Mouse (Mus musculus): ENCODE data around the gene Wnt7a. TPM values are rescaled to one million over a fixed set of nuclear protein-coding genes. Genes with fewer than 3 reads are reported as not detected.

The Wnt7a gene
- total RNA-seq, 2 experiments from 2014 or later, result 18.0 to 25.3 TPM

DNA sequence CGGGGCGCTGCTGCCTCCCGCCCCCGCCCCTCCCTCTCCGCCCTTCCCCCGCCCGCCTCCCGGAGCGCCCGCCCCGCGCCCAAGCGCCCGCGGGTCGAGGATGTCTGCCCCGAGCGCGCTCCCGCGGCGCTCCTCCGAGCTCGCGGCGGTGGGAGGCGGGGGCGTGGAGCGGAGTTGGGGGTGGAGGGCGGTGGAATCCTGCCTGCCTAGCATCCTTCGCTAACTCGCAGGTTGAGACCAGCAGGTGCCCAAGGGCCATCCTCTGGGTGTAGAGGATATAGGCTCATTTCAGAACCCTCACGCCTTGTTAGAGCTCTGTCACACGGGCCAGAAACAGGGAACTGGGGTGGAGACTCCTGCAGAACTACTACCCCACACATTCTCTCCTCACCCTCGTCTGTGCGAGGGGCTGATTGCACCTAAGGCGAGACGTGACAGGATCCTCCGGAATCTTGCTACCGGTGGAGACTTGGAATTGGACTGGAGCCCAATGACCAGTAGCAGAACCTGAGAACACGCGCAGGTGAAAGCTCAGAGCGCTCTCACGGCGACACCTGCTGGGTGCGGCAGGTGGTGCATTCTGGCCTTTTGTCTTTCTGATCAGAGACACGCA lies 312 bp upstream of the Wnt7a start:
- TF ChIP-seq CTCF (conservative IDR thresholded peaks at IDR 0.05), result peak; percentile 96
- peak; percentile 76 to 86 for DNase-seq (ENCODE audit: low spot score in 2 of 2)
- Histone ChIP-seq H3K27ac (peak overlapping the region; percentile 83), H3K4me3 (peak overlapping the region; percentile 71)

DNA sequence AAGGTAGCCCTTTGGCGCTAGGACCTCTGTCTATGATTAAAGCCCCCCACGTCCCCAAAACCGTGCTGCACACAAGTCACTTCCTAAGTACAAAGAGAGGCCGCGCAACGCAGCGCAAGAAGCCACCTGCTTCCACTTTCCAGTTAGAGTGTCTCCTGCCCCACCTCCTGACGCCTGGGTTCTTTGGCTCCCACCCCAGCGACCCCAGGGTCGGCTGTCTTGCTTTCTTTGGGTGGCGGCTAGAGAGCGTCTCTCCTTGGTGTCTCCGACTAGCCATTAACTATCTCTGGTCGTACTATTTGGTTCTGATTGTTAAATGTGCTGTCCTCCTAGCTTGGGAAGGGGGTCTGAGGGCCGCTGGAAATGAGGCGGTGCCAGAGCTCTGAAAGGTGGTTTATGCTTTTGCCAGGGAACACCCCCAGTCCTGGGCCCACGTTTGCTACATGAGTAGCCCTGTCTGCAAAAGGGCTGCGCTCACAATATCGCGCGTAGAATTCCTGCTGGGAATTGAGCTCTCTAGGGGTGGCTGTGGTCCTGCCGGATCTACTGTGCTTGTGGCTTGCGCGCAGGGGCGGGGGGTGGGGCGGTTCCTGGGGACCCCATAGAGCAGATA lies 889 bp downstream of the Wnt7a start:
- Histone ChIP-seq H3K27ac (peak overlapping the region; percentile 83), H3K4me3 (peak overlapping the region; percentile 71)
- no peak for DNase-seq (ENCODE audit: low spot score in 2 of 2)
- TF ChIP-seq CTCF (conservative IDR thresholded peaks at IDR 0.05), result no peak

DNA sequence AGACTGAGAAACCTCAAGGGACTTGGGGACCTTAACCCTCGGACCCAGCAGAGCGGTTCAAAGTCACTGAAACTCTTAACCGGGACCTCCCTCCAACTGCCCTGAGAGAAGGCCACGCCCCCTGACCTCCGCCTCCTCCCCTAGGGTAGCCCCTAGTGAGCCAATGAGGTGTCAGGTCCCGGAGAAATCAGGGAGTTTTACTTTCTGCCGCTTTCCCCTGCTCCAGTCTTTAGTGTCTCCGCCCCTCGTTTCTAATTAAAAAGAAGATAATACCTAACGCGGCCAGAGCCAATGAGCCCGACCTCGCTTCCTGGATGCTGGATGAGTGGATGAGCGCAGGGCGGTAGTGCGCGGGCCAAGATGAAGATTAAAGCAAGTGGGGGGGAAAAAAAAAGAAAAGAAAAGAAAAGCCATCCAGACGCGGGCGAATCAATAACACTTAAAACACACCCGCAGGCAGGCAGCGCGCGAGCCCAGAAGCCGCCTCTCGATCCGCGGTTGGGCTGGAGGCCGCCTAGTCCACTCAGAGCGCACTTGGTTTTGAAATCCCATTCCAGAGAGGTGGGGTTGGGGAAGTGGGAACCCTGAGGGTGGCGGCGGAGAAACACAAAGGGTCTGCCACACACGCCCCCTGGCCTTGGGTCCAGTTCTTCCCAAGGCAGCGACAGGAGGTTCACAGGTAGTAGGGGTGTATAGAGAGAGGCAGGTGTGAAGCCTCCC lies 1.6 kb downstream of the Wnt7a start:
- peak; percentile 20 to 23 for DNase-seq (ENCODE audit: low spot score in 2 of 2)
- peak overlapping the region; percentile 71 for H3K4me3 ChIP-seq
- no peak for TF ChIP-seq CTCF (conservative IDR thresholded peaks at IDR 0.05)
- H3K27ac ChIP-seq, result peak overlapping the region; percentile 83

GRCm38 (mm10) chr6:91408616-91409015 lies 2.5 kb downstream of the Wnt7a start:
- H3K27ac ChIP-seq, result peak overlapping the region; percentile 46; the same call in 1 of the 2 replicates
- peak; percentile 10 to 38 for DNase-seq (ENCODE audit: low spot score in 2 of 2)
- TF ChIP-seq CTCF (conservative IDR thresholded peaks at IDR 0.05), result no peak
- H3K4me3 ChIP-seq, result no peak overlapping the region; the same call in 1 of the 2 replicates

GRCm38 (mm10) chr6:91401591-91401990 lies 9.6 kb downstream of the Wnt7a start:
- DNase-seq (ENCODE audit: low spot score in 2 of 2), result no peak
- no peak for TF ChIP-seq CTCF (conservative IDR thresholded peaks at IDR 0.05)
- H3K4me3 ChIP-seq, result no peak overlapping the region
- peak overlapping the region; percentile 72 for H3K27ac ChIP-seq

GRCm38 (mm10) chr6:91400514-91400913 lies 10.6 kb downstream of the Wnt7a start:
- no peak for TF ChIP-seq CTCF (conservative IDR thresholded peaks at IDR 0.05)
- DNase-seq (ENCODE audit: low spot score in 2 of 2), result no peak
- Histone ChIP-seq H3K4me3 (no peak overlapping the region), H3K27ac (no peak overlapping the region; the same call in 1 of the 2 replicates)

DNA sequence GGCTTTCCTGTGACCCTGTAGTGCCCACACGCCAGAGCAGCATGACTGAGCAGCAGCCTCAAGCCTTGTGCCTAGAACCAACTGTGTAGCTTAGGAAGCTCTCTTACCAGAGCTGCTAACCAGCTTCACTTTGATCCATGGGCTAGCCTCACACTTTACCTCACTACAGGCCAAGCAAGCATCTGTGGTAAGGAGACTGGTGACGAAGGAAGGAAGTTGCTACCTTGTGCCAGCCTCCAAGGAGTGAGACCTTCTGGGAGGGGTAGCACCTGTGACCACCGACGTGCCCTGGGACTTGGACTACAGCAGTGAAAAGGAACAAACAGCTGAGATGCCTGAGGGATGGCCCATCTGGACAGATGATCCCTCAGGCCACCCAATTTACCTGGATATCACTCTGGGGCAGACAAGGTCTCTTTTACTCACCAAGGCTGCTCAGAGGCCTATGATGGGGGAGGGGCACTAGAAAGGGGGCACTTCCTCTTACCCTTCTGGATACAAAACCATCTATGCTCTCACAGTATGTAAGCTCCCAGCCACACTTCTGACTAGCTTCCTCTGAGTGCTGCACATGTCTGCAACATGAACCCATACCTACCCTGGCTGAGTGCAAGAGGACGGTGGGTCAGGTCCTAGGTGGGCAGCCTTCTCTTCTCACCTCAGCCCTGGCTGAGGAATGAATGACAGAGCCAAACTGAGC lies 18.5 kb downstream of the Wnt7a start:
- TF ChIP-seq CTCF (conservative IDR thresholded peaks at IDR 0.05), result no peak
- Histone ChIP-seq H3K4me3 (no peak overlapping the region), H3K27ac (no peak overlapping the region)
- no peak for DNase-seq (ENCODE audit: low spot score in 2 of 2)

DNA sequence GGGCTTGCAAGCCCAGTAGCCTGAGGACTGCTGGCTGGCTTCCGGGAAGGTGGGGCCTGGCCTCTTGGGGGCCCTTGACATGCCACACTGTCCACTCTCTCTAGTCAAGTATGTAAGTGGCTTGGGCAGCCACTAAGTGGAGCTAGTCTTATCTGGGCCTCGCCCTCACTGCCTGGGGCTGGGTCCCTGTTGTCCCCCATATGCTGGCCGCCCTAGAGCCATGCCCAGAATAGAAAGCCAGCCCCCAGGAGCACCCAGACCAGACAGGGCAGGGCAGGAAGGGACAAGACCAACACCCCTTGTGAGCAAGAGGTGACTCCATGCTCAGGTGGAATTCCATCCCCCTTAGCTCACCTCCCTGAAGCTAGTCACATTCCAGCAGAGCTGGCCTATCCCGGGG lies 22.0 kb downstream of the Wnt7a start:
- TF ChIP-seq CTCF (conservative IDR thresholded peaks at IDR 0.05), result no peak
- no peak for DNase-seq (ENCODE audit: low spot score in 2 of 2)
- no peak overlapping the region for H3K27ac ChIP-seq
- H3K4me3 ChIP-seq, result no peak overlapping the region

DNA sequence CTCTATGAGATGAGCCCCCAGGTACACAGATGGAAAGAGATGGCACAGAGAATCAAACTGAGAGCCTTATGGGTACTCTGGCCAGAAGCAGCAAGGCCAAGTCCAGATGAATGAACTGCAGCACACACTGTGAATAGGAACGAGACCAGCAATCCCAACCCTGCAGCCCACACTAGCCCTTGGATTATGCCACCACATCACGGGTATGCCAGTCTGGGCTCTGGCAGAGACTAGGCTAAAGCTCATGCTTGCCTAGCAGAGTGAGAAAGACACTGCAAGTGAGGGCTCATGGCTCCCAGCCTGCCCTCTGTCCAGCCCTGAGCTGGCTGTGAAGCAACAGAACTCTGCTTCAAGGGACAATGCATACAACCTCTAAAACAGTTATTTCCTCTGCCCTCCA lies 26.7 kb downstream of the Wnt7a start:
- Histone ChIP-seq H3K4me3 (no peak overlapping the region), H3K27ac (peak overlapping the region; percentile 69)
- no peak for DNase-seq (ENCODE audit: low spot score in 2 of 2)
- TF ChIP-seq CTCF (conservative IDR thresholded peaks at IDR 0.05), result no peak

- no peak for TF ChIP-seq CTCF (conservative IDR thresholded peaks at IDR 0.05)
- no peak for DNase-seq (ENCODE audit: low spot score in 2 of 2)
- no peak overlapping the region for H3K4me3 ChIP-seq
- peak overlapping the region; percentile 69 for H3K27ac ChIP-seq
Observed at GRCm38 (mm10) chr6:91383871-91384270, 27.3 kb downstream of the Wnt7a start.

GRCm38 (mm10) chr6:91383303-91383702 lies 27.9 kb downstream of the Wnt7a start:
- DNase-seq (ENCODE audit: low spot score in 2 of 2), result no peak
- no peak for TF ChIP-seq CTCF (conservative IDR thresholded peaks at IDR 0.05)
- Histone ChIP-seq H3K27ac (peak overlapping the region; percentile 58; the same call in 1 of the 2 replicates), H3K4me3 (no peak overlapping the region)

DNA sequence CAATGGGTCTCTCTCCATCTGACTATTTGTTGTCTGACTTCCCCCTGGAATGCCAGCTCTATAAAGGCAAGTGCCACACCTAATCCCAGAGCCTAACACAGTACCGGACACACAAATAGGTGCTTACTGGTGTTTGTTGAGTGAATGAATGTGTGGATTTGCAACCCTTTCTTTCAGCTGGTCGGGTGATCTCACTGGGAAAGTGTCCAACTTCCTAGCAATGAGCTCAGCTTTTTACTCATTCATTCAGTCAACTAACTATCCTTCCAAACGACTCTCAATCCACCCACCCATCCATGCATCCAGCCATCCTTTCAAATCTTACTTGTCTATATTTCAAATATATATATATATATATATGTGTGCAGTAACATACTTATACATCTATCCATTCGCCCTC lies 31.3 kb downstream of the Wnt7a start:
- Histone ChIP-seq H3K4me3 (no peak overlapping the region), H3K27ac (peak overlapping the region; percentile 77)
- no peak for TF ChIP-seq CTCF (conservative IDR thresholded peaks at IDR 0.05)
- DNase-seq (ENCODE audit: low spot score in 2 of 2), result no peak

- Histone ChIP-seq H3K27ac (peak overlapping the region; percentile 77), H3K4me3 (no peak overlapping the region)
- TF ChIP-seq CTCF (conservative IDR thresholded peaks at IDR 0.05), result no peak
Observed at GRCm38 (mm10) chr6:91379266-91379665, 31.9 kb downstream of the Wnt7a start.

More at GRCm38 (mm10) chr6:91379266-91379665, 31.9 kb downstream of the Wnt7a start:
- DNase-seq (ENCODE audit: low spot score in 2 of 2), result no peak

Measured in layer of hippocampus, adult 2 months (tissue).